Mouse (Mus musculus) thymus, postnatal 0 days (tissue): Measurements from ENCODE around the gene Trmt1. TPM values are rescaled to one million over a fixed set of nuclear protein-coding genes. Genes with fewer than 3 reads are reported as not detected.
A peak's percentile ranks its signal among the peaks of the same experiment; 100 is the strongest.

Experiments
- DNase-seq: peaks from one replicate; pipeline ENCODE4 v3.0.0-alpha.2; 2015; ENCODE audit warnings: low spot score
- polyA plus RNA-seq: library from polyadenylated mRNA; unstranded; fragments of >200 nt; fragmentation: Nextera tagmentation; extraction: Ambion mirVana; gene quantifications from 2 replicates; pipeline ENCODE4 v1.2.1, GENCODE M21; 2015

Gene Trmt1
- 50.0 and 51.5 TPM in 2 replicates for polyA plus RNA-seq

DNA sequence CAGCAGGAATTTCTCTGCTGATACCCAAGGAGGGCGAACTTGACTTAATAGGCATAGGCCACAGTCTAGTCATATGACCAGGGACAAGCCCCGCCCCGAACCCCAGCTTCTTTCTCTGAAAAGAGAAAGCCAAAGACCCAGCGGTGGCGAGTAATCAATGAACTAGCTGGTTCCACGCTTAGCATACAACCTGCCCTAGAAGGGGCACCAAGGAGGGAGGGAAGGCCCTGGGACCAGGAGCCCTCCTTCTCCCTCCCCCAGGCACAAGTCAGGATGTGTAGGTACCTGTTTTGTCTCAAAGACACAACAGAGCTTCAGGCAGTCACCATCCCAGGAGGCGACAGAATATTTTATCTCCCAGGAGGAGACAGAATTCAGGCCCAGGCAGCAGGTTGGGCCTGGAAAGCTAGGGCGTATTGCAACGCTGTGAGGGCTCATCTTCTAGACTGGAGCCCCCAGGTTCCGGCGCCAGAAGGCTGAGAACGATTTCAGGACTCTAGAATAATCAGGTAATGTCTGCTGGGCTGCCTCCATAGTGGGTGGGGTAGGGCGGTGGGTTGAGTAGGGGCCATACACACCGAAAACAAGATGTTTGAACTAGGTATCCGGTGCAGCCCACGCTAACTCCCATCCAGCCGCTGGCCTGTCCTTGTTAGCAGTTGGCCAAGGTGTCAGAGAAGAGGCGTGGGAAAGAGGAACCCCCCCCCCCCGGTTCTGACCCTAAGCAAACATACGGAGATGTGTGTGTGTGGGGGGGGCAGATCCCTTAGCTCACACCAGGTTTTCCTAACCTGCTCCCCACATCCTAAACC lies at the start of gene Trmt1:
Trmt1 (plus strand) TSS at position 117 of the 812 bp plus-strand sequence.
- no peak for DNase-seq

DNA sequence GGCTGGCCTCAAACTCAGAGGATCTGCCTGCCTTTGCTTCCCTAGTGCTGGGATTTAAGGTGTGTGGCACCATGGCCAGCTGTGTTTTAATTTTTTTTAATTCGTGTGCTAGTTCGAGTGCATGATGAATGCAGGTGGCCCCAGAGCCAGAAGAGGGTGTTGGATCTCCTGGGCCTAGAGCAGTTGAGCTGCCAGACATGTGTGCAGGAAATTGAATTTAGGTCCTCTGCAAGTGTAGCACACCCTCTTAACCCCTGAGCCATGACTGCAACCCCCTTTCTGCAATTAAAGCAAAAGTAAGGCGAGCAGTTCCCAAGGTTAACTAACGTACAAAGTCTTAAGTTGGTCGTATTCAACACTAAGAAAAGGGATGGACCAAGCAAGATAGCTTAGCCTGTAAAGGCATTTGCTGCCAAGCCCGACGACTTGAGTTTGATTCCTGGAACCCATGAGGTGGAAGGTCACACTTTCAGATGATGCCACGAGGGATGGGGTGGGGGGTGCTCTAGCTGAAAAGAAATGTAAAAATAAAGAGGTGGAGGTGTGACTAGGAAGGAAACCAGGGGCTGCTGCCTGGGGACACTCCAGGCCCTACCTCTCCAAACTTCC lies 48.1 kb upstream of the Trmt1 start:
- peak; percentile 61 for DNase-seq

DNA sequence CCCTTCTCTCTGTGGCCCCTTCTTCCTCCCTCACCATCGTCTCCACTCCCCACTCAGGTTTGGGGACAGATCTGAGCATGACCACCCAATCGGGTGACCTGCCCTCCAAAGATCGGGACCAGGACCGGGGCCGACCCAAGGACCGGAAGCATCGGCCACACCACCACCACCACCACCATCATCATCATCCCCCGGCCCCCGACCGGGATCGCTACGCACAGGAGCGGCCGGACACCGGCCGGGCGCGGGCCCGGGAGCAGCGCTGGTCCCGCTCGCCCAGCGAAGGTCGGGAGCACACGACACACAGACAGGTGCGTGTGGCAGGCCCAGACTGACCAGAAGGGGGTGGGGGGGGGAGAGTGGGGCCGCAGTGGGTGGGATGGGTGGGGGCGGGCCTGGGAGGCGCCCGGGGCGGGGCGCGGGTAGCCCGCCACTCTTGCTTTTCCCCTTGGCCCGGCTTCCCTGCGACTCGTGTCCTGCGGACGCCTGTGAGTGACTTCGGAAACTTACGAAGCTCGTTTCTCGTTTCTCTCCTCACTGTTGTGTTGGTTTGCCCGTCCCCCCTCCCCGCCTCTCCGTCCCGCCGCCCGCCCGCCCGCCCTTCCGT lies 47.4 kb upstream of the Trmt1 start:
- DNase-seq: peak; percentile 29

- DNase-seq: peak; percentile 95
These were observed 46.7 kb upstream of the Trmt1 start for GRCm38 (mm10) chr8:84639162-84640009.

DNA sequence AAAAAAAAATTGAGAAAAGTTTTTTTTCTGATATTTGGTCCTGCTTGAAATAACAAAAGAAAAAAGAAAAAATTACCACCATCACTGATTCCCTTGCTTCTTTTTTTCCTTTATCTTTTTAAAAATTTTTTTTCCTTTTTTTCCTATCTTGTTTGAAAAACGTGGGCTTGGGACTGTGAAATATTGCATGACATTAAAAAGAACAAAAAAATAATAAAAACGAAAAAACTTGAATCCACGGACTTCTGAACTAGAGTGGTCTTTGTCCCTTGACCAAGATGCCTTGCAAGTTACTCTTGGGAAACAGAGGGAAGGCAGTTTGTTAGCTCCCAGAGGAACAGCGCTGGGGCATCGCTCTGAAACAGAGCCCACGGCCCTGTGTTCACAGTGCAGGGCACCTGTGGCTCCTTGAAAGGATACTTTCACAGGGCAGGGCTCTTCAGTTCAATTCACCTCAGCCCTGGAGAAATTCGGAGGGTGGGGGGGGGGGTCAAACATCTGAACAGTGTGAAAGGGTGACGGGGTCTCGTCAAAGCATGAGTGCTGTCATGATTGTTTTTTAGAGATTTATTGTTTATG lies 46.0 kb upstream of the Trmt1 start:
- no peak for DNase-seq

- no peak for DNase-seq
These were observed 45.4 kb upstream of the Trmt1 start for GRCm38 (mm10) chr8:84640617-84641294.

DNA sequence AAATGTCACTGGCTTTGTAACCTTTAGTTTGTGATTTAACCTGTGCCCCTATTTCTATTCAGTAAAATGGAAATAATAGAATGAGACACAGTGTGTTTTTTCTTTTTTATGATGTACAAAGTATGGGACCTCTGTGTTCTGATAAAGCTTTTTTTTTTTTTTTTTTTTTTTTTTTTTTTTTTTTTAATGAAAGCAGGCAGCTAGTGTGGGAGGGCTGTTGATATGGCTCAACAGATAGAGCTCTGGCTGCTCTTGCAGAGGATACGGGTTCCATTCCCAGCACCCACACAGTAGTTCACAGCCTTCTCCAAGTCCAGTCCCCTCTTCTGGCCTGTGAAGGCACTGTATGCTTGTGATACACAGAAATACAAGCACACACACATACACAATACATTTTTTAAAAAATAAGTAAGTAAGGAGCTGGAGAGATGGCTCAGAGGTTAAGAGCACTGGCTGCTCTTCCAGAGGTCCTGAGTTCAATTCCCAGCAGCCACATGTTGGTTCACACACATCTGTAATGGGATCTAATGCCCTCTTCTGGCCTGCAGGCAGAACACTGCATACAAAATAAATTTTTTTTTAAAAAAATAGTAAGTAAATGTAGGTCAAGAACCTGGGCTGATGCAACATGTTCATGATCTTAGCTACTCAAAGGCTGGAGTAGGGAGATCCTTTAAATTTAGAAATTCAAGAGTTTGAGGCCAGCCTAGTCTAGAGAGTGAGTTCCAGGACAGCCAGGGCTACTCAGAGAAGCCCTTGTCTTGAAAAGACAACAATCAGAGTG lies 44.3 kb upstream of the Trmt1 start:
- no peak for DNase-seq

- DNase-seq: no peak
These were observed 43.1 kb upstream of the Trmt1 start for GRCm38 (mm10) chr8:84643019-84643418.

DNA sequence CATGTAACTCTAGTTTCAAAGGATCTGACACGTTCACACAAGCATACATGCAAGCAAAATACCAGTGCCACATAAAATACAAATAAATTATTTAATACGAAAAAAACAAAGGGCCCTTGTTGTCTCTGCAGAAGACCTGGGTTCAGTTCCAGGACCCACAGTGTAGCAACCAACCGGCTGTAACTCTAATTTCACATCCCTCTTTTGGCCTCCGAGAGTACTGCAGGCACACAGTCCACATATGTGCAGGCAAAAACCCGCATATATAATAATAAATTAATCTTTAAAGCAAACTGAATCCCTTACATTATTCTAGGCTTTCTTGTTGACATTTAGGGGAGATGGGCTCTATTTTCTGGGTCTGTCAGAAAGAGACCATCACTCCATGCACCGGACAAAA lies 39.3 kb upstream of the Trmt1 start:
- no peak for DNase-seq

- DNase-seq: no peak
These were observed 38.6 kb upstream of the Trmt1 start for GRCm38 (mm10) chr8:84647461-84647901.

GRCm38 (mm10) chr8:84650213-84650612 lies 35.9 kb upstream of the Trmt1 start:
- no peak for DNase-seq

DNA sequence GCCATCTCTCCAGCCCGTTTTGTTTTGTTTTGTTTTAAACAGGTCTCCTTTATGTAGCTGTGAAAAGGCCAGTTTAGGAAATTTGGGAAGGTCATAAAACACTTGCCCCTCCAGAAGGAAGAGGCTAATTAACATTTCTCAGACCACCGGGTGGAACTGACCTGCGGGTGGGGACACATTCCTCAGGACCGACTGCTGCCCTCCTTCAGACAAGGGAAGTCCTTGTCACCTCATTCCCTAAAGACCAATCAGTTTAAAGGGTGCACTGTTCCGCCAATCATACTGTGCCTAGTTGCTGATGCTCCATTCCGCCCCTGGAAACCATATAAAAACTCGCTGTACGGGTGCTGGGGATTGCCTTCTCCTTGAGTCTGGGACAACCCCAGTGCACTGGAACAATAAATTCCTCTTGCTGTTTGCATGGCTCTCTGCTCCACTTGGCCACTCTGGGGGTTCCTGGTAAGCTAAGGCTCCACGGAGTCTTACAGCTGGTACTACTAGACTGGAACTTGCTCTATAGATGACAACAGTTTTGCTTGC lies 32.9 kb upstream of the Trmt1 start:
- no peak for DNase-seq

DNA sequence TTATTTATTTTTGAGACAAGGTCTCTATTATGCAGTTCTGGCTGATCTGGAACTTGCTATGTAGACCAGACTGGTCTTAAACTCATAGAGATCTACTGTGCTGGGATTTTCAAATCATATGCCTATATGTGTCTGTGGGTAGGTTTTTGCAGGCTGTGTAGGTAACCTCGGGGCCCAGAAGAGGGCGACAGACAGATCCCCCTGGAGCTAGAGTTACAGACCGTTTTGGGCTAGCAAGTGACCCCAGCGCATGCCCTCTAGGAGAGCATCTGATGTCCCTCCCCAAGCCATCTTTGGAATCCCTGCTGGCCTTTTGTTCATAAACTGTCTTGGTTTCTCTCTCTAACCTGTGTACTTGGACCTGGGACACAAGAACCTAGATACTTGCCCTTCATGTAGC lies 31.5 kb upstream of the Trmt1 start:
- peak; percentile 45 for DNase-seq

DNA sequence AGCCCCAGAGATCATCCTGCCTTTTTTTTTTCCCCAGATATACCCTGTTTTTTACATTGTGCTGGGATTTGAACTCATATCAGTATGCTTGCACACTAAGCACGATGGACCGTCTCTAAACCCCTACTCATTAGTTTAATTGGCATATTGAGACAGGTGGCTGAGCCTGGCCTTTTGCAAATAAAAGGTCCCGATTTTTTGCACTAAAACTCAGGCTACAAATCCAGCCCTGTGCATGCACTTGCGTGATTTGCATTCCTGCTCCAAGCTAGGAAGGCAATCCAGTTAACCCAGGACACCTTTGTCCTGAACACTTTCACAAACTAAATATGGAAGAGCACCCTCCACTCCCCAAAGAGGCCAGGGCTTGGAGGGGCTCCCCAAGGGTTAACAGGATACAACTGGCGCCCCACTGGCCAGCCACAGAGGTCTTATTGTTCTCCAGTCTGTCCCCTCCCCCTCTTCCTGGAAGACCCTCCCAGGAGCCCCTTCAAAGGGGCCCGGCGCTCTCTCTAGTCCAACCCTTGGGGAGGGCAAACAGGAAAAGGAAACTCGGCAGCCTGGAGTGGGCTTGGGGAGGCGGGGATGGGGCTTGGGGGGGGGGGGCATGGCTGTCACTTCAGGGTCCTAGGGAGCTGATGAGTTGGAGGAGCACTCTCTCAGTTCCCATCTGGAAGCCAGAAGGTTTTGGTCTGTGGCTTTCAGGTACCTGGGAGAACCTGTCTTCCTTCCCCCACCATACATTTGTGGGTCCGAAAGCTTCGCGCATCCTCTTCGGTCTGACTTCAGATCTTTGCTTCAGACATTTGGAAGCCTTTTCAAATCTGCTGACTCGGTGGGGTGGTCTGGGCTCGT lies 30.5 kb upstream of the Trmt1 start:
- DNase-seq: peak; percentile 36

GRCm38 (mm10) chr8:84656191-84656525 lies 29.9 kb upstream of the Trmt1 start:
- DNase-seq: no peak

- peak; percentile 89 for DNase-seq
These were observed 29.4 kb upstream of the Trmt1 start for GRCm38 (mm10) chr8:84656641-84657126.

DNA sequence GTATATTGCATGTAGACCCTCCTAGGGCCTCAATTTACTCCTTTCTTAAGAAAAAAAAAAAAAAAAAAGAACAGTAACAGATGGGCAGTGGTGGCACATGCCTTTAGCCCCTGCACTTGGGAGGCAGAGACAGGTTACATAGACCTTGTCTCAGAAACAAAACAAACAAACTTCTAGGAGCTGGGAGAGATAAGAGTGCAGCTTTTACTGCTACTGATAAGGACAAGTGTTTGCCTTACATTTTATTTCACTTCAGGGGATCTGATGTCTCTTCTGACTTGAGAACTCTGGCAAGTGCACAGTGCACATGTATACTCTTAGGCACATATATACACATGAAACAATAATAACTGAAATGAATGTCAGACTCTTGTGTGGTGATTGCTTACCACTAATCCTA lies 28.9 kb upstream of the Trmt1 start:
- no peak for DNase-seq

- no peak for DNase-seq
These were observed 28.4 kb upstream of the Trmt1 start for GRCm38 (mm10) chr8:84657680-84658079.
